Mouse (Mus musculus) B cell, adult 2 months (primary cell): ENCODE results near the gene Stx4a.
"Not testable (repeated sequence)": the region's sequence is repeated elsewhere in the genome, so short reads cannot be mapped to it uniquely, and the experiment has no call there.

Source experiments
- DNase-seq, 2 experiments: peaks; one replicate each; pipeline ENCODE4 v3.0.0; 2022

Gene Stx4a

DNA sequence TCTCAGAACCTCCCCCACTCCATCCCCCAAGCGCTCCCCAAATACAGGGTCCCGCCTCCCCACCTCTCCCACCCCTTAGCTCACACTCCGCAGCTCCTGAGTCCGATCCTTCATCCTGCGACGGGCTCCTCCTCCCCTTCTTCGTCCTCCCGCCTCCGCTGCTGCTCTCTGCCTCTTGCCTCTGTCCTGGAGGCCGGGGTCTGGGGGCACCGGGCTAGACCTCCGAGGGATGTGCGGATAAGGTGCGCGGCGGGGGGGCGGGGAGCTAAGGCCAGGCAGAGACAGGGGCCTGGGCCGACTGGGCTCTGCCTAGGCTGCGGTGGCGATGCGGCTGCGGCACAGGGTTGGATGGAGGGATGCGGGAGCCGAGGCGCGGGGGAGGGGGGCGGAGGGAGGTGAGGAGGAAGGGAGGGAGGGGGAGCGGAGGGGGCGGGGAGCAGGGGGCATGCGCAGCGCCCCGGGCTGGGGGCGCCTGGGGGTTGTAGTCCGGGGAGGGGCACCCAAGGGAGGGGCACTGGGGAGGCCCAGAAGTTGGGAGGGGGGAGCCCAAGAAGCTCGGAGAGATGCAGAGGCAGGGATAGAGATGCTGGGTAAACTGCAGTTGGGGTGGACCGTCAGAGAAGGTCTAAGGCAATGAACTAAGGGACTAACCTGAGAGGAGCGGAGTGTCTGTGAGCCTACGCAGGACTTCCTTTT lies at the start of gene Stx4a, which contains the start of gene Stx1b:
TSS of gene Stx4a (plus strand) at position 119 of the 696 bp plus-strand sequence.
TSS of gene Stx1b (minus strand) at position 374 of the 696 bp plus-strand sequence.
- DNase-seq, result no peak

DNA sequence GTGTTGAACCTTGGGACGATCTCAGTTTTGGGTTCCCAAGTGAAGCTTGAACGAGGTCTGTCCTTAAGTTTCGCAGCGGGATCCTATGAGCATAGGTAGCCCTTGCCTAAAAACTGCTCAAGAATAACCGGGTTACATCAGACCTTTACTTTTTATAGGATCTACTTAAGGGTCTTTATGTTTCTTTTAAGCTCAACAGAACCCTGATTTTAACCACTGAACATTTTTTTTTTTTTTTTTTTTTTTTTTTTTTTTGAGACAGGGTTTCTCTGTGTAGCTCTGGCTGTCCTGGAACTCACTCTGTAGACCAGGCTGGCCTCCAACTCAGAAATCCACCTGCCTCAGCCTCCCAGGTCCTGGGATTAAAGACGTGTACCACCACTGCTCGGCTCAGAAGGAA lies 48.3 kb upstream of the Stx4a start:
- DNase-seq, result not testable (repeated sequence)

DNA sequence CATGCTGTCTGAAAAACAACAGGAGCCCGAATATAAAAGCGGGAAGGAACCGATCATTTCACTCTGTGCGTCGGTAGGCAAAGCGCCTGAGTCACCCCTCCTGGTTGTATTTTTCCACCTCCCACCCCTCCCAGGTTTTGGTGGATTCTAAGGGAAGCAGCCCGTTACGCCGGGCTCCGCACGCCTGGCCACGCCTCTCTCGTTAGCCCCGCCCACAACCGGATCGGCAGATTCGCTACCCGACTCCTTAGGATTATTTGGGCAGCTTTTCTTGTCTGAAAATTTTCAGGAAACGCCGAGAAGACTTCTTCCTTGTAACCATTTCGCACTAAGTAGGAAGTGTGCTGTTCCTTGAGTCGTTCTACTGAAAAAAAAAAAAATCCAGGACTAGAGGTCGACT lies 47.7 kb upstream of the Stx4a start, which contains the start of gene Setd1a:
TSS of gene Setd1a (plus strand) at position 245 of the 400 bp plus-strand sequence.
- DNase-seq, result peak; percentile 86 to 88

DNA sequence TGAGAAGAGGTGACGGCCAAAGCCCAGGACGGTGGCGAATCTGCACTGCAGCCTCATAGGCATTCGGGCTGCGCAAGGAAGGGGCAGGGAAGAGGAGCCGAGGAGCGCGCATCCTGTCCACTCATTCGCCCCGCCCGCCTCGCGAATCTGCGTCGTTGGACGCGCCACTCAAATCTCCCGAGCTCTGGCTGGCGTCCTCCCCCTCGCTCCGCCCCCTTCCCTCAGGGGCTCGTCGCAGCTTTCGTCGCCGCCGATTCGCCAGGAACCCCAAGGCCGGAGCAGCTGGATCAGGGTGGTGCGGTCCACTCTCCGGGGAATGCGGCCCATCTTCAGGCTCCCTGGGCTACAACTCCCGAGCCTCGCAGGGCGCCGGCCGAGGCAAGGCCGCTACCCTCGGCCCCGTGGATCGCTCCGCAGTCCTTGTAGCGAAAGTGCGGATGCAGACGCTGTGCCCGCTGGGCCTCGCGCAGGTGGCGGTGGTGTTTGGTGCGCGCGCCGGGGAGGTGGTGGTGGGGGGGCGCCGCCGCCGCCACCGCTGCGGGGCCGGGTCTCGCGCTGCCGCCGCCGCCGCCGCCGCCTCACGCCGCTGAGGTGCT lies 47.1 kb upstream of the Stx4a start:
- peak; percentile 96 to 97 for DNase-seq

DNA sequence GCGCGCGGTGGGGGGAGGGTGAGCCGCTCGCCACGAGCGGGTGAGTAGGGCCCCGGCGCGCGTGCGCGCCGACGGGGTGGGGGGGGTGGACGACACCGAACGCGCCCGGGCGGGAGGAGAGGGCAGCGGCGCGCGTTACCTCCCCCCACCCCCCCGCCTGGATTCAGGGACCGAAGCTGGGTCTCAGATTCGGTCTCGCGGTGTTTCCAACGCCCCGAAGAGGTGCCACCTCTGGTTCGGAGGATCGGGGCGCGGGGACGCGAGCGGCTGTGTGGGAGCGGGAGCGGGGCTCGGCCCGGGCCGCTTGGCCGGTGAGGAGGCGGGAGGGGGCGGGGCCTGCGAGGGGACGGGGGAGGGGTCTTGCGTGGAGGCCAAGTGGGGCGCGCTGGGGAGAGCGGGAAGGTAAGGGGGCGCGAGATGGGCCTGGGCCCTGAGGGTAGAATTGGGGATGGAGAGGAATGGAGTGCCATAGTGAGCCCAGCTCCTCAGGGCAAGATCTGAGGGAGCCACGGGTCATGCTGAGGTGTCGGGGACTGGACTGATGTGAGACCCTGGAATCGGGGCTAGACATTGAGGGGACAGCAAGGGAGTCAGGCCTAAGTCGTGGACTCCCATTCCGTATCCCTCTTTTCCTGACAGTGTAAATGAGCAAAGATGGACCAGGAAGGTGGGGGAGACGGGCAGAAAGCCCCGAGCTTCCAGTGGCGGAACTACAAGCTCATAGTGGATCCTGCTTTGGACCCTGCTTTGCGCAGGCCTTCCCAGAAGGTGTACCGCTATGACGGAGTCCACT lies 46.4 kb upstream of the Stx4a start:
- peak in 1 of 2 experiments; percentile 47 for DNase-seq

DNA sequence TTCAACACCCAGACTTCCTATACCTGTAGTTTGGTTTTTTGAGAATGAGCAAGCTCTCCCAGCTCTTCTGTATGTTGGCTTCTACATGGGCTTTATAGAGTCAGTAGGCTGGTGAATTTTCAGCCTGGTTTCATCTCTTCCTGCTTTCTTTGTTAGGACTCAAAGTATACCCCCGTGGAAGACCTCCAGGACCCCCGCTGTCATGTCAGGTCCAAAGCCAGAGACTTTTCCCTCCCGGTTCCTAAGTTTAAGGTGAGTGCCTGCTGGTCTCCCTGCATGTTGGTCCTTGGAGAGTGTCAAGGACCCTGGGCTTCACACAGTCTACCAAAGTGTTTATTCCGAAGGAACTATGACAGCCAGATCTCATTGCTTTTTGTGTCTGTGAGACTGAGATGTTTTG lies 45.7 kb upstream of the Stx4a start:
- DNase-seq, result no peak

DNA sequence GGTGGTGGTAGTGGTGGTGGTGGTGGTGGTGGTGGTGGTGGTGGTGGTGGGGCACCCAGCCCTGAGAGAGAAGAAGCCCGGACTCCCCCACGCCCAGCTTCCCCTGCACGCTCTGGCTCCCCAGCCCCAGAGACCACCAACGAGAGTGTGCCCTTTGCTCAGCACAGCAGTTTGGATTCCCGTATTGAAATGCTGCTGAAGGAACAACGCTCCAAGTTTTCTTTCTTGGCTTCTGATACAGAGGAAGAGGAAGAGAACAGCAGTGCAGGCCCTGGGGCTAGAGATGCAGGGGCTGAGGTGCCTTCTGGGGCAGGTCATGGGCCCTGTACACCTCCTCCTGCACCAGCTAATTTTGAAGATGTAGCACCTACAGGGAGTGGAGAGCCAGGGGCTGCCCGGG lies 38.8 kb upstream of the Stx4a start, which contains the start of gene Gm49388:
TSS of gene Gm49388 (plus strand) at position 301 of the 400 bp plus-strand sequence.
- DNase-seq, result no peak

DNA sequence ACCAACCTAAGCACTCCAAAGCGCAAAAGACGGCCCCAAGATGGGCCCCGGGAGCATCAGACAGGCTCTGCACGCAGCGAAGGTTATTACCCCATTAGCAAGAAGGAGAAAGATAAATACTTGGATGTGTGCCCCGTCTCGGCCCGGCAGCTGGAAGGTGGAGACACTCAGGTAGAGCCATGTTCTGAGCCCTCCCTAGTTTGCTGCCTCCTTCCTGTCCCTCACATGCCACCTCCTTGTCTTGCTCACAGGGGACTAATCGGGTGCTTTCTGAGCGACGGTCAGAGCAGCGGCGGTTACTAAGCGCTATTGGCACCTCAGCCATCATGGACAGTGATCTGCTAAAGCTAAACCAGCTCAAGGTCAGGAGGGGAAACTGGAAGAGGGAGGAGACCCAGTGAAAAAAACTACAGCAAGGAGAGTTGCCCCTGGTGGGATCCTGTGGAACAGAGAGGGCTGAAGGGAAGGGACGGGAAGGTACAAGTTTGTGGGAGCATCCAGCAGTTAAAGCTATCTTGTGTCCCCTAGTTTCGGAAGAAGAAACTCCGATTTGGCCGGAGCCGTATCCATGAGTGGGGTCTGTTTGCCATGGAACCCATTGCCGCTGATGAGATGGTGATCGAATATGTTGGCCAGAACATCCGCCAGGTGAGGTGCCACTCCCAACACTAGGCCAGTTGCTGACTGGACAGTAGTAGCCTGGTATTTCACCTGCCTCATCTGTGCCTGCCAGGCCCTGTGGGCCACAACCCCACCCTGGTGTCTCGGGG lies 26.8 kb upstream of the Stx4a start:
- no peak for DNase-seq

DNA sequence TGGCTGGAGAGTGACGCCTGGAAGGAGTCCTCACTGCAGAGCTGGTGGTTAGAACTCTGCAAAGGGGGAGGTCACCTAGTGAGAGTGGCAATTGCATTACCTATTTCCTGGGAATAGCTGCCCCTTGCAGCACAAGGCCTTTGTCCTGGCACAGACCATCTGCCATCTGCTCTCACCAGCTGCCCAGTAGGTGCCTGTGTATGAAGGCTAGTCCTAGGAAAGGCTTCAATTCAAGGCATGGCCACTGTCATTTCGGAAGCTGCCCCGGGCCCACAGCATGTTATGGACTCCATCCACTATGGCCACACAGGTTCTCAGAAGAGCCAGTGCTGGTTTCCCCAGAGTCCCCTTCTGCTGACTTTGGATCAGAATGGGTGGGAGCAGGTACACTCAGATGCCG lies 25.5 kb upstream of the Stx4a start:
- DNase-seq, result no peak

DNA sequence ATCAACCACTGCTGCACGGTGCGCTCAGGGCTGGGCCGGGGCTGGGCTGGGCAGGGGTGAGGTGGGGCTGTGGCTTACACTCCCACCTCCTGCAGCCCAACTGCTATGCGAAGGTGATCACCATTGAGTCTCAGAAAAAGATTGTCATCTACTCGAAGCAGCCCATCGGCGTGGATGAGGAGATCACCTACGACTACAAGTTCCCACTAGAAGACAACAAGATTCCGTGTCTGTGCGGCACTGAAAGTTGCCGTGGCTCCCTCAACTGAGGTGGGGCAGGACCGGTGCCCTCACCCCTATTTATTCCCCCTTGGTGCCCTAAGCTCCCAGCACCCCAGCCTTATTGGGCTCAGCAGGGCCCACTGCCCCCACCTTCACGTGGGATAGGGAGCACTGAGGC lies 24.9 kb upstream of the Stx4a start:
- no peak for DNase-seq

DNA sequence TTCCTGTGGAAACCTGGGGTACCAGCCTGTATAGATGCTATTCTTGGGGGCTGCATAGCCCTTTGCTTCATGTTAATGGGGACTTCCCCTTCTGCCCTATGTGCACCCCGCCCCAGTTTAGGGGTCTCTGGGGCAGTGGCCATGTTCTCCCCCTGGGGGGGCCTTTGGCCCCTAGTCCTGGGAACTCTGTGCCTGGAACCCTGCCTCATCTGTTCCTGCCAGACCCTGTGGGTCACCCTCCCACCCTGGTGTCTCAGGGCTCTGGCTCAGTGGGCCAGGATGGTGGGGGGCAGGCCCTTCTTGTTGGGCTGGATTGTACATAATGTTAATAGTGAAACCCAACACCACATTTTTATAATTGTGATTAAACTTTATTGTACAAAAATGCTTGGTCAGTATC lies 24.4 kb upstream of the Stx4a start:
- DNase-seq, result no peak

DNA sequence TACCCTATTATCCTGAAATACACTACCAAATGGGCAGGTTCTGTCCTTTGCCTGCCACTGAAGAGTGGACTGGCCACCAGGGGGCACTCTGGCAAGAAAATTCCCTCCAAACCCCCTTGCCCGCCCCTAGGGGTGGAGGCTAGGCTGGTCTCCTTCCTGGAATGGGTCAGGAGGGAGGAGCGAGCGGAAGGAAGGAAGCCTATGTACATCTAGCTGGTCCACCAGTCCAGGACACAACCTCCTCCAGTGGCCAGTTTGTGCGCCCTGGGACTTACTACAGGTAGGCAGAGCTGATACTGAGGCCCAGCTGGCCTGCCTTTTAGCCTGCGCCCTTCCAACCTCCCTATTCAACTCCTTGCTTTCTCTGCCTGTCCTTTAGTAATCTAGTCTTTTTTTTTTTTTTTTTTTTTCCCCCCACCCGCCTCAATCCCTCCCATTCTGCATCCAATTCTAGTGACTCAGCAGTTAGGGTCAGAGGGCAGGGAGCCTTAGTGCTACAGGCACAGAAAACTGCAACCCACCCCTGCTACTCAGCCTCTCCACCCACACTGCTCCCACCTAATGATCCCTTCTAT lies 23.6 kb upstream of the Stx4a start, which contains the start of gene Hsd3b7:
TSS of gene Hsd3b7 (plus strand) at position 170 of the 575 bp plus-strand sequence.
- DNase-seq, result peak; percentile 87

DNA sequence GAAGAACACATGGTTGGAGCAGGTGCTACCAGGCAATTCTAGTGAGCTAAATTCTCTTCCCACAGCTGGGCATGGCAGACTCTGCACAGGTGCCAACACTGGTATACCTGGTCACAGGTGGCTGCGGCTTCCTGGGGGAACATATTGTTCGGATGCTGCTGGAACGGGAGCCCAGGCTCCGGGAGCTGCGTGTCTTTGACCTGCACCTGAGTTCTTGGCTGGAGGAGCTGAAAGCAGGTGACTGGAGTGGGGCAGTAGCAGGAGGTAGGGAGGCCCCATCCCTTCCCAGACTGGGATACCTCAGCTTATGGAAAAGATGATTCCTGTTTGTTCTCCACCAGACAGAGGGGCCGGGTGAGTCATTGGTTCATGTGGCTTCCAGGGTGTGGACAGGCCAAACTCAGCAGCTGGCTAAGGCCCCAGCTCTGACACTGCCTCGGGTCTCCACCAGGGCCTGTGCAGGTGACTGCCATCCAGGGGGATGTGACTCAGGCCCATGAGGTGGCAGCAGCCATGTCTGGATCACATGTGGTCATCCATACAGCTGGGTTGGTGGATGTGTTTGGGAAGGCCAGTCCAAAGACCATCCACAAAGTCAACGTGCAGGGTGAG lies 23.0 kb upstream of the Stx4a start:
- DNase-seq, result no peak

DNA sequence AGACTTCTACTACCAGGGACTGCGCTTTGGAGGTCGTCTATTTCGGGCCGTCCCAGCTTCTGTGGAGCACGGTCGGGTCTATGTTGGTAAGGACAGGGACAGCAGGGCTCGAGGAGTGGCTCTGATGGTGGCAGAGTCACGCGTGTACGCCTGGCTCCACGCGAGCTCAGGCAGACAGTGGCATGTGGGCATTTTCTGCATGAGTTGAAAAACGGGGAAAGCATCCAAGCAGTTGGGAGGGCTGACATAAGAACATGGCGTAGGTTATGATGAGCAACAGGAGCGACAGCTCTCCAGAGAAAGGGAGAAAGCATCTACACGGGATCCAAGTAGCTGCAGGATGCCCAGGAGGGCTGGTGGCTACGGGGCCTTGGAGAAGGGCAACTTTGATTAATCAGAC lies 21.8 kb upstream of the Stx4a start:
- no peak for DNase-seq

DNA sequence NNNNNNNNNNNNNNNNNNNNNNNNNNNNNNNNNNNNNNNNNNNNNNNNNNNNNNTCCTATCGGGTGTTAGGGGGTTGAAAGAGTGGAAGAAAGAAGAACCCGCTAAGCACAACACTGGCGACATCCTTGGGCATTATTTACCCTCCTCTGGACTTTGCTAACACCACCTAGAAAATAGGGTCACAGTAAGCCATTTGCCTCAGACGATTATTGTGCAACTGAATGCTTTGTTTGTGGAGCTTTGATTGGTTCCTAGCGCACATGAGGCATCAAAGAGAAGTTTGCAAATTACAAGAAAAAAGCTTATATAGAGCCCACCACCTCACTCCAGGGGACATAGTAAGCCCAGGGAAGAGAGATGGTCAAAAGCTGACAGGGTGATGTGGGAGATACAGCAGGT lies 15.3 kb upstream of the Stx4a start:
- no peak for DNase-seq

DNA sequence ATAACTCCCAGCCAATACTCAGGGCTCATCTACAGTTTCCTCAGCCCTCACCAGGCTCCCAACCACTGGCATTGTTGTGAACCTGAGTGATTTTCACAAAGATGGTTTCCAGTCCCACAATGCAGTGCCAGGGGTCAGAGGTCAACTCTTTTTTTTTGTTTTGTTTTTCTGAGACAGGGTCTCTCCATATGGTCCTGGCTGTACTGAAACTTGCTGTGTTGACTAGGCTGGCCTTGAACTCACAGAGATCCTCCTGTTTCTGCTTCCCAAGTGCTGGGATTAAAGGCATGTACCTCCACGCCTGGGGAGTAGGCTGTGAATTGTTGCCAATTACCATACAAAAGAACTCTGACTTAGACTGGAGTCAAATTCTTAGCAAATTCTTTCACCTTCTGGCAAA lies 14.2 kb upstream of the Stx4a start:
- DNase-seq, result no peak

DNA sequence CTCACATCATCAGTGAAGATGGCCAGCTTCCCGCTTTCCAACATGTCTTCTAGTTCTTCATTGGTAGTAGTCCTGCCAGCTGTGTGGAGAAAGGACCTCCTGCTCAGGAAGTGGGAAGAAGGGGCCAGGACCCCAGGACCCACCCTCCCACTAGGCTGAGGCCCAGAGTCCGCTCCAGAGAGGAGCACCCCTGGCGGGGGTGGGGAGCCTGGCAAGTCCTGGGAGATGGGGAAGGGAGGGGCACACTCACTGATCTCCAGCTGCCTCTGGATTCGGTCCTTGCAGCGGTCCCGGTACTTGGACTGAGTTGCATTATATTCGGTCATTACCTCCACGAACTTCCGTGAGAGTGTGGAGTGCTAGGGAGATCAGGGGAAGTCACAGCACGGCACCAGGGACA lies 13.4 kb upstream of the Stx4a start:
- DNase-seq, result no peak

DNA sequence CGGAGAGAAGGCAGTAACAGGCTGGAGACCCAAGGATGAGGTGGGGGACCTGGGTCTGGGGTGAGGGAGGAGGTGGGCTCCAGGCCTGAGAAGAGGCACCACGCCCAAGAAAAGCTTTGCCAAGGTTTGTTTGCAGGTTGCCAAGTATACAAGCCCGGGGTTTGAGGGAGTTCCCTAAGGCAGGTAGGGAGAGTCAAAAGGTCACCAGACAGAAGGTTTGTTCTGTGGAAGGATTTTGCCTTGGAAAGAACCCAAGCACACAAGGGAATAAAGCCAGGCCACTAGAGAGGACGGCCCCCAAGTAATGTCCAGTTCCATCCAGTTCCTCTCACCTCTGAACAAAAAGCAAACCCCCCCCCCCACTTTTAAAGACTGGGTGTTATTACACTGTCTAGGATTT lies 12.9 kb upstream of the Stx4a start:
- DNase-seq, result no peak

DNA sequence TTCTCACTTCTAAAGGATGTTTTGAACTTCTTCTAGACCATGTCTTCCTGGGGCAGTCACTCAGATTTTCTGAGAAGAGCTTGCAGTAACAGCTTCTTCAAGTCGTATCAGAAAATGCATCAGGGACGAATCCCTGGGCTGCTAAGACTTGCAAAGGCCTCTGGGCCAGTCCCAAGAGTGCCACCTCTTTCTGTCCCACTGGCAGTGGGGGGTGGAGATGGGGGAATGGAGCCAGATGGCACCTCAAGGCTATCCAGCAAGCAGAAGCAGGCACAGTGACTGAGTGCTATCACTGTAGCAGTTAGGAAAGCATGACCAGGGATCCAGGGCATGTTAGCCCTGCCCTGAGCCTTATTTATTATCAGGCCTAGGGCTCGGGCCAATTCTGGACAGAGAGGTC lies 11.8 kb upstream of the Stx4a start:
- DNase-seq, result no peak

DNA sequence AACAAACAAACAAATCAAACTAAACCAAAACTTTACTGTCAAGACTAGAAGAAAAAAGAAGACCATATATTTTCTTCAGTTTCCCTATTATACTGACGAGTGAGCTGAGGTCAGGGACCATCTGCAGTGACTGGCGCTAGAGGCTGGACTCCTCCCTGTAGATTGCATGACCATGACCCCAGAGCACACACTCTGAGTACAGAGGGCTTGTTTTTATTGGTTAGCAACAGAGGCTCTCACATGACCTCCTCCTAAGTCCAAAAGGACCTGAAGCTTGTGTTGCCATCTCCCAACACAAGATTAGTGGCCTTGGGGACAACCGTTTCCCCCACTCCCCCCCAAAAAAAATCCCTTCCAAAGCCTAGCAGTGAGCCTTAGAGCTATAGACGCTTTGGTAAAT lies 10.3 kb upstream of the Stx4a start:
- DNase-seq, result no peak

DNA sequence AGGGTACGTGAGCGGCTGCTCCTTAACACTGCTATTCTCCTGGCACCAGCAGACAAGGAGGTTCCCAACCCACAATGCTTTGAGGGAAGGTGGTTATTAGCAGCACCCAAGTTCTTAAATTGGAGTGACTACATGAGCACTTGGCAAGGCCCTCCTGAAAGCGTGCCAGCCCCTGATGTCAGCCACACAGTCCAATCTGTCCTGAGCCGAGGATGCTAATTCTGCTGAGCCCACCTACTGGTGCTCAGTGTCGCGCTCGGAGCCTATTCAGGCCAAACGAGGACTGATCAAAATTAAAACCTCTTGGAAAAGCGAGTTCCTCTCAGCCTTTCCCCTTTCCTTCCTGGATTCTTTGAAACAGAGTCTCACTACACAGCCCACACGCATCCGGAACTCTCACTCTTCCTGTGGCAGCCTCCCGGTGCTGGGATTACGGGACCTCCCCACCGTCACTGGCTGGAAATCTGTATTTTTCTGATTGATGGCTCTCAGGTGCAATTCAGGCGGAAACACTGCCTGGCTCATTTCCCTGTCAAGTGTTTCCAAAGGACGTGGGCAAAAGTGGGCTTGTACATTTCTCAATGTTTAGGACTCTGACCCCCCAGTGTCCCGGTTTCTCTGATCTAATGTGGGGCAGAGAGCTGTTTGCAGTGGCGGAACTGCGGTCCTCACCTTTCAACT lies 9.7 kb upstream of the Stx4a start:
- no peak for DNase-seq
